In the genomic region with DNA sequence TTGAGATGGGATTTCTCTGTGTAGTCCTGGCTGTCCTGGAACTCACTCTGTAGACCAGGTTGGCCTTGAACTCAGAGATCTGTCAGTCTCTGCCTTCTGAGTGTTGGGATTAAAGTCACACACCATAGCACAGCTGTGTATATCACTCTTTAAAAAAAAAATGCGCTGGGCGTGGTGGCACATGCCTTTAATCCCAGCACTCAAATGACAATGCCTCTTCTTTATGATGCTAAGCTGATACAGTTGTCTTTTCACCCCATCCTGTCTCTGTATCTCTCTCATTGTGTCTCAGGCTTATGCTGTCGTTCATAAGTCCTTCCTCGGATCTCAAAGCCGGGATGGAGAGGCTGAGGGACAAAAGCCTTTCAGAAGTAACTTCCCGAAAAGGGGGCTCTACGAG, we compare ENCODE assay signal across 31 mouse cellular contexts. TPM values are rescaled to one million over a fixed set of nuclear protein-coding genes. Genes with fewer than 3 reads are reported as not detected.
"Had no signal": no experiment of that assay in that cellular context is flagged by ENCODE, and none has a peak within 500 bp of the region (broad histone marks: within the 10 kb centered on the region; RNA-seq: fewer than 3 reads in every experiment).

No protein-coding gene starts in this region.

- H3K4me3 ChIP-seq: embryonic facial prominence, embryonic 10.5 days; embryonic facial prominence, embryonic 12.5 days; embryonic facial prominence, embryonic 13.5 days; embryonic facial prominence, embryonic 15.5 days; erythroblast, embryonic 14.5 days; forebrain, embryonic 10.5 days; forebrain, embryonic 12.5 days; forebrain, embryonic 13.5 days; forebrain, embryonic 15.5 days; gastrocnemius, adult 2 months; heart, adult 2 months; heart, embryonic 10.5 days had no signal

- H3K9me3 ChIP-seq: embryonic facial prominence, embryonic 10.5 days; embryonic facial prominence, embryonic 12.5 days; embryonic facial prominence, embryonic 13.5 days; embryonic facial prominence, embryonic 15.5 days; forebrain, embryonic 10.5 days; forebrain, embryonic 12.5 days; forebrain, embryonic 13.5 days; forebrain, embryonic 15.5 days; heart, embryonic 10.5 days had no signal

- DNase-seq: cerebellum, postnatal 14 days; cerebellum, postnatal 25 days; cerebellum, postnatal 36 days; embryo, embryonic 11 days; forebrain, postnatal 0 days; gastrocnemius, adult 2 months; gastrocnemius, postnatal 10 days; gastrocnemius, postnatal 14 days; gastrocnemius, postnatal 25 days; gastrocnemius, postnatal 36 days; heart, adult 11 months; heart, adult 18-20 months; heart, adult 2 months had no signal

- H3K4me2 ChIP-seq: embryonic facial prominence, embryonic 12.5 days; embryonic facial prominence, embryonic 13.5 days; embryonic facial prominence, embryonic 15.5 days; forebrain, embryonic 12.5 days; forebrain, embryonic 13.5 days; forebrain, embryonic 15.5 days; heart, embryonic 11.5 days had no signal

- H3K27ac ChIP-seq: embryonic facial prominence, embryonic 10.5 days; embryonic facial prominence, embryonic 12.5 days; embryonic facial prominence, embryonic 13.5 days; embryonic facial prominence, embryonic 15.5 days; forebrain, embryonic 10.5 days; forebrain, embryonic 12.5 days; forebrain, embryonic 13.5 days; forebrain, embryonic 15.5 days; gastrocnemius, adult 2 months; heart, adult 2 months; heart, embryonic 10.5 days had no signal

- H3K36me3 ChIP-seq: embryonic facial prominence, embryonic 10.5 days; embryonic facial prominence, embryonic 12.5 days; embryonic facial prominence, embryonic 13.5 days; embryonic facial prominence, embryonic 15.5 days; forebrain, embryonic 10.5 days; forebrain, embryonic 12.5 days; forebrain, embryonic 15.5 days; heart, embryonic 10.5 days had no signal

- ATAC-seq: forebrain, embryonic 13.5 days; forebrain, embryonic 14.5 days; forebrain, embryonic 15.5 days; forebrain, embryonic 16.5 days; forebrain, postnatal 0 days had no signal

- H3K4me1 ChIP-seq: embryonic facial prominence, embryonic 12.5 days had no signal

- H3K27me3 ChIP-seq: embryonic facial prominence, embryonic 12.5 days; embryonic facial prominence, embryonic 13.5 days; embryonic facial prominence, embryonic 15.5 days; forebrain, embryonic 12.5 days; forebrain, embryonic 13.5 days; forebrain, embryonic 15.5 days had no signal

- H3K9ac ChIP-seq: embryonic facial prominence, embryonic 12.5 days; embryonic facial prominence, embryonic 13.5 days; embryonic facial prominence, embryonic 15.5 days; forebrain, embryonic 12.5 days; forebrain, embryonic 13.5 days; forebrain, embryonic 15.5 days; forebrain, postnatal 0 days had no signal

RNA-seq across cellular contexts. Expression of a gene that starts 58.7 kb away (rescaled TPM):
- total RNA-seq: common myeloid progenitor, adult 5-6 weeks; gastrocnemius, adult 18-20 months; gastrocnemius, adult 2 months; gastrocnemius, adult 8-10 months; gastrocnemius, postnatal 10 days; gastrocnemius, postnatal 14 days; gastrocnemius, postnatal 25 days; gastrocnemius, postnatal 36 days; gastrocnemius, postnatal 4 days; granulocyte monocyte progenitor cell, adult 5-6 weeks; heart, adult 18-20 months had no signal
- polyA plus RNA-seq: erythroblast, embryonic 14.5 days had no signal
